Mouse (Mus musculus): Measurements from ENCODE around the gene Tcp11l2. TPM values are rescaled to one million over a fixed set of nuclear protein-coding genes. Genes with fewer than 3 reads are reported as not detected.

The Tcp11l2 gene
- polyA plus RNA-seq, 1 experiment from 2014 or later: 23.8 TPM

DNA sequence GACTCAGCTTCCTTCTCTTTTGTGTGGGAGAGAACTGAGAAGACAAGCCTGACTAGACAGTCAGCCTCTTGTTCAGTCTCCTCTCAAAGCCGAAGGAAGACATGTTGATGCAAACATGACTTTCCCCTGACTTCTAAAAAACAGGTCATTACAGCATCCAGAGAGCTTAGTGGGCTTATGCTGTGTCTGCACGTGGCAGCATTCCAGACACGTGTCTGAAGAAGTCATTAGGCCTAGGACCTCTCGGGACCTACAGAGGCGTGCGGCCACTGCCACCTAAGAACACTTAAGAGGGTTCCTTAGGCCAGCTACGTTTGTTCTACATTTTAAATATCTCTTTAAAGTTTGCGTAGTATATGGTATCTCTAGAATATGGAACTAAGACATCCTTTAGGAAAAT, 69.5 kb downstream of the Tcp11l2 start:
- Histone ChIP-seq H3K27ac (replicated peaks) (no peak overlapping the region), H3K4me2 (no peak overlapping the region), H3K36me3 (peaks cover 11% of the 10 kb centered on the region), H3K27me3 (no peaks in the 10 kb centered on the region), H3K9me3 (no peaks in the 10 kb centered on the region), H3K4me1 (replicated peaks) (peaks cover 6% of the 10 kb centered on the region; the same call in 1 of the 2 replicates), H3K9ac (no peak overlapping the region), H3K4me3 (no peak overlapping the region)
- ATAC-seq (ENCODE audit: low FRiP score, low read depth): no peak
- 66% methylated on average over 8 of the region's 8 CpGs for WGBS

DNA sequence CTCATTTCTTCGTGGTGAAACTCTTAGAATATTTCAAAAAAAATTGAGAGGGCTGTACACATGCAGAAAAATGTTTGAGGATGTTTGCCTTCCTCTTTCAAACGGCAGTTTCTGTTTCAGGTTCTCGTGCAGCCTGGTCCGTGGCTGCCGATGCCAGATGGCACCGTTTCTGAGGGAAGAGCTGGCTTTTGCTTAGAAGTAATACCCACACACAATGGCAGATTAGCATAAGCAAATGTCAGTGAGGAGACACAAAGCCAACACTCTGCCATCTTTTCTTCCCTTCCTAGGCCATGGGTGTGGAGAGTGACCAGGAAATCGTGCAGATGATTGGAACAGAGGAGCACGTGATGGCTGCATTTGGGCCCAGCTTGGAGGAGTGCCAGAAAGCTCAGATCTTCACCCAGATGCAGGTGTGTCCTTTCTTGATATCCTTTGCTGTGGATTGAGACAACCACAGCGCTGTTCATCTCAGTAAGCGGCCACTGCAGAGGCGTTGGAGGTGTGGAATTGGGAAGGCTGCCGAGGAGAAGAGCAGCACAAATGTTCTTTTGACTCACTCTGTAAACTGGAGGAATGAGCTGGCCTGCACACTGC, 70.2 kb downstream of the Tcp11l2 start:
- 58% methylated on average over 12 of the region's 12 CpGs for WGBS
- ATAC-seq (ENCODE audit: low FRiP score, low read depth): peak; percentile 56; the same call in 1 of the 2 replicates
- H3K36me3 ChIP-seq: peaks cover 11% of the 10 kb centered on the region
- no peak overlapping the region for H3K4me2 ChIP-seq
- peaks cover 6% of the 10 kb centered on the region; the same call in 1 of the 2 replicates for H3K4me1 ChIP-seq (replicated peaks)
- no peaks in the 10 kb centered on the region for H3K9me3 ChIP-seq
- H3K9ac ChIP-seq: no peak overlapping the region
- no peak overlapping the region for H3K4me3 ChIP-seq
- H3K27ac ChIP-seq (replicated peaks): peak overlapping the region; percentile 48; the same call in 1 of the 2 replicates
- H3K27me3 ChIP-seq: no peaks in the 10 kb centered on the region

- H3K4me3 ChIP-seq: no peak overlapping the region
- H3K27ac ChIP-seq (replicated peaks): peak overlapping the region; percentile 48; the same call in 1 of the 2 replicates
Observed at GRCm38 (mm10) chr10:84647264-84647663, 70.8 kb downstream of the Tcp11l2 start.

DNA sequence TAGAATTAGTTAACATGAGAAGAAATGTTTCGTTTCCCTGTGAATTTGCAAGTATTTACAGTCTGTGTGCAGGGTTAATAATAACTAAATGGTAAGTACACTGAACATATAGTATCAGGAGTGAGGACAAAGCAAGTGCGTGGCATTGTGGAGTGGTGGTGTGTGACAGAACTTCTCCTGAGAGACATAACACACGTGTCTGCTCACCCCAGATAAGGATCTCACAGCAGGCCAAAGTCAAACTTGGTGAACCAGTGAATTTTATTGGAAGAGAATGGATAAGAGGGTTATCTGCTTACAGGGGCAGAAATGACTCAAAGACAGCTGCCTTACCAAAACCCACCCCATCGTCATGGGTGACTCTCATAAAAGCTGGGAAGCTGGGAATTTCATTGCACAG, 72.5 kb downstream of the Tcp11l2 start:
- WGBS: 88% methylated on average over 4 of the region's 4 CpGs
- no peak overlapping the region for H3K9ac ChIP-seq
- H3K36me3 ChIP-seq: peaks cover 15% of the 10 kb centered on the region
- no peak for ATAC-seq (ENCODE audit: low FRiP score, low read depth)
- H3K27ac ChIP-seq (replicated peaks): no peak overlapping the region
- H3K4me3 ChIP-seq: no peak overlapping the region
- no peaks in the 10 kb centered on the region for H3K27me3 ChIP-seq
- no peaks in the 10 kb centered on the region for H3K9me3 ChIP-seq
- H3K4me2 ChIP-seq: no peak overlapping the region
- peaks cover 6% of the 10 kb centered on the region; the same call in 1 of the 2 replicates for H3K4me1 ChIP-seq (replicated peaks)

More at GRCm38 (mm10) chr10:84647264-84647663, 70.8 kb downstream of the Tcp11l2 start:
- Histone ChIP-seq H3K4me1 (replicated peaks) (peaks cover 6% of the 10 kb centered on the region; the same call in 1 of the 2 replicates), H3K9me3 (no peaks in the 10 kb centered on the region), H3K27me3 (no peaks in the 10 kb centered on the region), H3K36me3 (peaks cover 11% of the 10 kb centered on the region), H3K4me2 (no peak overlapping the region), H3K9ac (no peak overlapping the region)
- WGBS: 92% methylated on average over 5 of the region's 5 CpGs
- no peak for ATAC-seq (ENCODE audit: low FRiP score, low read depth)

DNA sequence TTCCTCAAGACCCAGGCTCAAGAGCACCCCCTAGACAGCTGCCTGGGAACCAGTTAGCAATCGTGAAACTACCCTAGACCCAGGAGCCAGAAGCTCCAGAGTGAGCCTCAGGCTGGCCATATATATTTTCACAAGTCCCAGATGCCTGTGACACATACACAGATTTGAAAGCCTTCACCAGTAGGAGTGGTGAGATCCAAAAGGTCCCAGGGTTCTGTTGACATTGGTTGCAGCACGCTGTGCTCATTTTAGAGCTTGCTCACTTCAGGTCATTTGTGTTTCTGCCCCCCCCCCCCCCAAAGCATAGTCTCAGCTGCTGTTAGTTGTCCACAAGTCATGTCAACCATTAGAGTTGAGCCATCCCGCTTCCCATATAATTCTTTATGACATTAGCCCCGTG, 77.6 kb downstream of the Tcp11l2 start:
- Histone ChIP-seq H3K36me3 (peaks cover 8% of the 10 kb centered on the region; the same call in 1 of the 2 replicates), H3K27me3 (no peaks in the 10 kb centered on the region), H3K4me3 (no peak overlapping the region), H3K9ac (no peak overlapping the region), H3K27ac (replicated peaks) (no peak overlapping the region), H3K4me2 (no peak overlapping the region), H3K9me3 (no peaks in the 10 kb centered on the region), H3K4me1 (replicated peaks) (peaks cover 18% of the 10 kb centered on the region)
- ATAC-seq (ENCODE audit: low FRiP score, low read depth): no peak
- 78% methylated on average over 4 of the region's 4 CpGs for WGBS

DNA sequence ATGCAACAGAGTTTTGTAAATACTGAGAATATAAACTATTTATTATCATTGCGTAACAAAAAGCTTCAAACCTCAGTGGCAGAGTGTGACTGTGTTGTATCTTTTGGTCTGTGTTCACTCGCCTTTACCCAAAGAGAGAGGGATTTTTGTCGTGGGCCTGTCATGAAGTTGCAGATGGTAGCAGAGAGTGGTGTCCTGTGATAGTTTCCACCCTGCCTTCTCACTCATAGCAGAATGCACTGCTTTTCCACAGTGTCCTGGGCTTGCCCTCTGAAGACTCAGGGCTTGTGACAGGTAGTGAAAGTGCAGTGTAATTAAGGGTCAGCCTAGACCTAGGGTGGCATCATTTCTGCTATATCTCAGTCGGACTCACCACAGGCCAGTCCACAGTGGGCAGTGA, 78.3 kb downstream of the Tcp11l2 start:
- ATAC-seq (ENCODE audit: low FRiP score, low read depth): no peak
- H3K4me2 ChIP-seq: no peak overlapping the region

GRCm38 (mm10) chr10:84656618-84657017, 80.2 kb downstream of the Tcp11l2 start:
- Histone ChIP-seq H3K9me3 (no peaks in the 10 kb centered on the region), H3K4me1 (replicated peaks) (peaks cover 18% of the 10 kb centered on the region), H3K9ac (no peak overlapping the region), H3K4me2 (no peak overlapping the region), H3K36me3 (peaks cover 7% of the 10 kb centered on the region; the same call in 1 of the 2 replicates), H3K27me3 (no peaks in the 10 kb centered on the region), H3K27ac (replicated peaks) (no peak overlapping the region), H3K4me3 (no peak overlapping the region)
- 69% methylated on average over 4 of the region's 4 CpGs for WGBS
- ATAC-seq (ENCODE audit: low FRiP score, low read depth): no peak

More for the DNA sequence above, 78.3 kb downstream of the Tcp11l2 start:
- WGBS: 90% methylated on average over 4 of the region's 4 CpGs
- H3K36me3 ChIP-seq: peaks cover 4% of the 10 kb centered on the region; the same call in 1 of the 2 replicates
- H3K9ac ChIP-seq: no peak overlapping the region
- no peaks in the 10 kb centered on the region for H3K27me3 ChIP-seq
- no peak overlapping the region for H3K4me3 ChIP-seq
- no peaks in the 10 kb centered on the region for H3K9me3 ChIP-seq
- H3K4me1 ChIP-seq (replicated peaks): peaks cover 18% of the 10 kb centered on the region
- no peak overlapping the region for H3K27ac ChIP-seq (replicated peaks)

- H3K27ac ChIP-seq (replicated peaks): peak overlapping the region; percentile 22
- no peak for ATAC-seq (ENCODE audit: low FRiP score, low read depth)
Observed at GRCm38 (mm10) chr10:84657437-84658087, 81.1 kb downstream of the Tcp11l2 start.

DNA sequence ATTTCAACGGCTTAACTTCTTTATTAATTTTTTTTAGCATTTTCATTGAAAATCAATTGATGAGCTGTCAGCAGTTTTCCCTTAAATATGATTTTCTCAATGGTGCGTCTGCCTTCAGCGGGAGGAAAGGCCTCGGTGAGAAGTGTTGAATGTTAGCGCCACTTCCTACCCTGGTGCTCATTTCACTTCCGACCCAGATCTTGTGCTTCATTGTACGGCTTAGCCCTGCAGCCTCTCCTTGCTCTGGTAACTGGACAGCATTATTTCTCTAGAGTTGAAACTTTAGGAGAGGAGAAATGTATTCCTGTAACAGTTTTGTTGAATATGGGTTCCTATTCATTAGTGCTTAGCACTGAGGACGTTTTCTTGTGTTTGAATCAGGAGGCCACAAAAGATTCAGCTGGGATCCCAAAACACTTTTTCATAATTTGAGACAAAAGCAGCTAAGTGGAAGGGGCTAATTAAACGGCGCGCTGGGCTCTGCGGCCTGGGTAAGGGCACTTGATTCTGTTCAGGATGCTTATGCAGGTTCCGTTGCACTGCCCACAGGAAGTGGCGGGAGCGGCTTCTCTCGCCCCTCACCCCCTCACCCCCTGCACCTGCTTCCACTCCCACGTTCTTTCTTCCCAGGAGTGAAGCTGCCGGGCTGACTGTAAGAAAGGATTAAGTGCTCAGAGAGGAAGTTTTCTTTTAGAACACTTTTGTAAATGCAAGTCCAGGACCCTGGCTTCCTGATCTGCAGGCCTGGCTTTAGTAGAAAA, 81.8 kb downstream of the Tcp11l2 start:
- Histone ChIP-seq H3K9me3 (no peaks in the 10 kb centered on the region), H3K27ac (replicated peaks) (peak overlapping the region; percentile 22; the same call in 1 of the 2 replicates), H3K9ac (no peak overlapping the region), H3K4me3 (no peak overlapping the region), H3K36me3 (peaks cover 4% of the 10 kb centered on the region; the same call in 1 of the 2 replicates), H3K27me3 (no peaks in the 10 kb centered on the region), H3K4me1 (replicated peaks) (peaks cover 18% of the 10 kb centered on the region), H3K4me2 (no peak overlapping the region)
- 0 out of 2 replicates have a peak, but pooled peaks have one; percentile 48 for ATAC-seq (ENCODE audit: low FRiP score, low read depth)
- 43% methylated on average over 18 of the region's 18 CpGs for WGBS

More at GRCm38 (mm10) chr10:84657437-84658087, 81.1 kb downstream of the Tcp11l2 start:
- Histone ChIP-seq H3K4me3 (no peak overlapping the region), H3K9me3 (no peaks in the 10 kb centered on the region), H3K36me3 (peaks cover 7% of the 10 kb centered on the region; the same call in 1 of the 2 replicates), H3K4me1 (replicated peaks) (peaks cover 18% of the 10 kb centered on the region), H3K9ac (no peak overlapping the region), H3K27me3 (no peaks in the 10 kb centered on the region), H3K4me2 (no peak overlapping the region)
- WGBS: 40% methylated on average over 6 of the region's 6 CpGs

GRCm38 (mm10) chr10:84659281-84659680, 82.9 kb downstream of the Tcp11l2 start:
- Histone ChIP-seq H3K27me3 (no peaks in the 10 kb centered on the region), H3K4me1 (replicated peaks) (peaks cover 18% of the 10 kb centered on the region), H3K9ac (no peak overlapping the region), H3K4me2 (no peak overlapping the region), H3K36me3 (0 out of 2 replicates have a peak, but pooled peaks cover 4% of the 10 kb centered on the region), H3K9me3 (no peaks in the 10 kb centered on the region), H3K27ac (replicated peaks) (no peak overlapping the region), H3K4me3 (no peak overlapping the region)
- ATAC-seq (ENCODE audit: low FRiP score, low read depth): no peak
- 89% methylated on average over 3 of the region's 3 CpGs for WGBS

- 94% methylated on average over 6 of the region's 6 CpGs for WGBS
- no peak for ATAC-seq (ENCODE audit: low FRiP score, low read depth)
- H3K4me3 ChIP-seq: no peak overlapping the region
- H3K4me1 ChIP-seq (replicated peaks): peaks cover 12% of the 10 kb centered on the region
- H3K9ac ChIP-seq: no peak overlapping the region
- H3K9me3 ChIP-seq: no peaks in the 10 kb centered on the region
- H3K27ac ChIP-seq (replicated peaks): no peak overlapping the region
- 0 out of 2 replicates have a peak, but pooled peaks cover 4% of the 10 kb centered on the region for H3K36me3 ChIP-seq
- no peak overlapping the region for H3K4me2 ChIP-seq
- H3K27me3 ChIP-seq: no peaks in the 10 kb centered on the region
Observed at GRCm38 (mm10) chr10:84662138-84662537, 85.7 kb downstream of the Tcp11l2 start.

Data from hindbrain, embryonic 15.5 days (tissue).